Mouse (Mus musculus): ENCODE measurements around the gene Letm1.

Letm1 gene

GRCm38 (mm10) chr5:33782345-33782998 lies at the start of gene Letm1:
Letm1 (minus strand) TSS chr5:33782817.
- CTCF ChIA-PET = no interaction called here

GRCm38 (mm10) chr5:33830832-33831231 lies 48.2 kb upstream of the Letm1 start:
- CTCF ChIA-PET = no interaction called here

GRCm38 (mm10) chr5:33829958-33830357 lies 47.3 kb upstream of the Letm1 start:
- CTCF ChIA-PET = interaction anchor here (0.6 kb wide), 1 partner anchor 357 kb away, joined by 4 read pairs; no protein-coding TSS in a partner anchor

DNA sequence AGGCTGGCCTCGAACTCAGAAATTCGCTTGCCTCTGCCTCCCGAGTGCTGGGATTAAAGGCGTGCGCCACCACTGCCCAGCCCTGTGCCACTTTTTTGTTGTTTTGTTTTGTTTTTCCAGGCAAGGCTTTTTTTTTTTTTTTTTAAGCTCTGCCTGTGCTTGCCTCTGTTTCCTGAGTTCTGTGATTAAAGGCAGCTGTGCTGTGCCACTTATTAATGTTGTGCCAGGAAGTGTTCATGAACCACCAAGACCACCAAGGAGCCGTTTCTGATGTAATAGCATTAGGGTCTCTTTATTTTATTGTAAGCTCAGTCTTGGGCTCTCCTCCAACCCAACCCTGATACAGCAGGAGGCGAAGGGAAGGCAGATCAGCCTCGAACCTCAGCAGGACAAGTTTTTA lies 45.5 kb upstream of the Letm1 start:
- CTCF ChIA-PET = interaction anchor here (0.6 to 0.7 kb wide), 4 partner anchors 15 to 274 kb away, joined by 3 to 13 read pairs (median 3); no protein-coding TSS in a partner anchor

DNA sequence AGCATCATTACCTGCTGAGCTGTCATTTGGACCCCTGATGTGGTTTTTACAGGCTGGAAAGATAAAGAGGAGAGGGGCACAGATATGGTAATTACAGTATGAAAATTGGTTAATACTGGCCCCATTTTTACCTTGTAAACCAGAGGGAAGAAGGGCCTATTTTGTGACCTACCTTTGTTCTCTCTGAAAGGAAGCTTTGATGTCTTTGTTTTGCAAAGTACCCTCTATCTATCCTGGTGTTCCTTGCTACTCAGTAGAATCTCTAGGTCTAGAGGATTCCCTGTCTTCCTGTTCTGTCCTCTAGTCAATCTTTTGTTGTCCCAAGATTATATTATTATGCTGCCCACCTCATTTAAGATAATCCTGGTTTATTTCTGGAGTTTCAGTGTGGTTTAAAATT lies 43.4 kb upstream of the Letm1 start:
- CTCF ChIA-PET = no interaction called here

- CTCF ChIA-PET = no interaction called here
Measured at GRCm38 (mm10) chr5:33822456-33822855, 39.8 kb upstream of the Letm1 start.

GRCm38 (mm10) chr5:33821901-33822427 lies 39.3 kb upstream of the Letm1 start:
- CTCF ChIA-PET = no interaction called here

DNA sequence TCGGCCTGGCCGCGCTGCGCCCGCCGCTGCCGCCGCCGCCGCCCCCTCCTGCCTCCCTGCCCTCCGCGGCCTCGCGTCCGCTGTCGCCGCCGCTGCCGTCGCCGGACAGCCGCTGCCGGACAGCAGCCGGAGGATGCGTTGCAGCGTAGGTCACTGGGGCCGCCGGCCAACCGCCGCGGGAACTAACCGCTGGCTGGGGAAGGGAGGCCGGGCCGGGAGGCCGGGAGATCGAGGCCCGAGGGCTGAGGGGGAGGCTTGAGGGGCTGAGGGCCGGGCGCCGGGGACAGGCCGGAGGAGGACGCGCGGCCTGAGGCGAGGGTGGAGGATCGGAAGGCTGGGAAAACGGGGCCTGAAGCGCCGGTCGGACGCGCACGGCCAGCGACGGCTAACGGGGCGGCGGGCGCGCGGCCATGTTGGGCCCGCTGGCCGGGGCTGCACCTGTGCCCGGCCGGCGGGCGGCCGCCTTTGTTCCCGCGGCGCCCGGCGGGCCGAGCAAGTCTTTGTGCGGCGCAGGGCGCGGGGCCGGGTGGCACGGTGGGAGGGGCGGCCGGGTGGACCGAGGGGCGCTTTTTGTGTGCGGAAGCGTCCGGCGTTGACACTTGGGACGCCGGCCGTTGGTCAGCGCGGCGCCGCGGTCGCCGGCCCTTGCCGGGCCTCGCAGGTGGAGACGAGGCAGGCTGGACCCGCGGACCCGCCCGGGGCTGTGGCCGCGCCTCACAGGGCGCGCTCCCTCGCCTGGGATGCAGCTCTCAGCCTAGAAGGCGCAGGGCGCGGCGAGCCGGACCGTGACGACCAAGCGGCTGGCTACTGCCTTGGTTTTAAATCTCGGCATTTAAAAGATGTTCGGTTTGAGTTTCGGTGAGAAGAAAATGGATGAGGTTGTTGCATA lies 38.4 kb upstream of the Letm1 start:
- CTCF ChIA-PET = interaction anchor here (0.9 kb wide), 1 partner anchor 10 kb away, joined by 12 read pairs; no protein-coding TSS in a partner anchor

- CTCF ChIA-PET = interaction anchor here (0.9 kb wide), 1 partner anchor 9 kb away, joined by 12 read pairs; no protein-coding TSS in a partner anchor
Measured at GRCm38 (mm10) chr5:33819876-33820732, 37.5 kb upstream of the Letm1 start, which contains the start of gene Nsd2. Nsd2 (plus strand) TSS chr5:33820725.

GRCm38 (mm10) chr5:33819141-33819875 lies 36.7 kb upstream of the Letm1 start:
- CTCF ChIA-PET = no interaction called here

- CTCF ChIA-PET = interaction anchor here (0.5 kb wide), 1 partner anchor 14 kb away, joined by 3 read pairs; no protein-coding TSS in a partner anchor
Measured at GRCm38 (mm10) chr5:33818104-33818503, 35.5 kb upstream of the Letm1 start.

GRCm38 (mm10) chr5:33816008-33816725 lies 33.5 kb upstream of the Letm1 start:
- CTCF ChIA-PET = no interaction called here

DNA sequence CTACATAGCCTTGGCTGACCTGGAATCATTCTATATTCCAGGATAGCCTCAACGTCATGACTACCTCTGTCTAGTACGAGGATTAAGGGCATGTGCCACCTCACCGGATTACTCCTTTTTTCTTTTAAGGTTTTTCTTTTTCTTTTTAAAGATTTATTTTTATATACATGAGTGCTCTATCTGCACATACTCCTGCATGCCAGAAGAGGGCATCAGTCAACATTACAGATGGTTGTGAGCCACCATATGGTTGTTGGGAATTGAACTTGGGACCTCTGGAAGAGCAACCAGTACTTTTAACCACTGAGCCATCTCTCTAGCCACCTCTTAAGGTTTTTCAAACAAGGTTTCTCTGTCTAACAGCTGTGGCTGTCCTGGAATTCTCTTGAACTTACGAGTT lies 28.9 kb upstream of the Letm1 start:
- CTCF ChIA-PET = interaction anchor here (0.9 to 1.0 kb wide), 2 partner anchors 9 to 23 kb away, joined by 3 to 12 read pairs; partner anchors contain the start of gene Nsd2

- CTCF ChIA-PET = interaction anchor here (0.8 kb wide), 1 partner anchor 15 kb away, joined by 3 read pairs; no protein-coding TSS in a partner anchor
Measured at GRCm38 (mm10) chr5:33803337-33803736, 20.7 kb upstream of the Letm1 start.

DNA sequence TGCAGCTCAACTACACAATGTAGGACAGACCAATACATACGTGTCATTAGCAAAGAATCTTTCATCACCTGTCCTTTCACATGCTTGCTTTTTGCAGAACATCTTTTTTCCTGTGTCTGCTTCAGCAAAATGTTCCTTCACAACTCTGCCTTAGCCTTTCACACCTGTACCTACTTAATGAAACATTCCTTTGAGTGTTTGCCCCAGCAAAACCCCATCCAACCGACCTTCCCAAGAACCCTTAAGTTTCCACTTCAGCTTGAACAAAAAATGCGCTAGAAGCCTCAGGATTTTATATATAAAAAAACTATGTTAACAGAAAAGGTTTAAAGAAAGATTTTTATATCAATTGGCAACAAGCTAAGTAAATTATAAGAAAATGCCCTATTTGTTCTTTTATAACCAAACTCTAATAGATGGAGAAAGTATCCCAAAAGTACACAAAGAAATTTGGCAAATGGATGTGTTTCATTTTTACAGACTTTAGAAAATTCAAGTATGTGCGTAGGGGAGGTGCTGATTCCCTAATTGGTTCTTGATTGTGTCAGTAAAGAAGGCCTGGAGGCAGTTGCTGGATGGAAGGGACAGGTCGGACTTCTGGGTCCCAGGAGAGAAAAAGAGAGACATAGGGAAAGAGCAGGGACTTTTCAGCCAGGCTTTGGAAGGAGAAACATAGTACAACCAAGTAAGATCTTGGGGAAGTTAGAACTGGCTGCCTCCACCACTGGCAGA lies 9.5 kb upstream of the Letm1 start:
- CTCF ChIA-PET = no interaction called here

GRCm38 (mm10) chr5:33782999-33783390 lies 378 bp upstream of the Letm1 start:
- CTCF ChIA-PET = no interaction called here

GRCm38 (mm10) chr5:33781964-33782344 lies 663 bp downstream of the Letm1 start:
- CTCF ChIA-PET = no interaction called here

- CTCF ChIA-PET = no interaction called here
Measured at GRCm38 (mm10) chr5:33777195-33777594, 5.4 kb downstream of the Letm1 start.

- CTCF ChIA-PET = no interaction called here
Measured at GRCm38 (mm10) chr5:33743481-33743880, 39.1 kb downstream of the Letm1 start.

All from spleen, embryonic (tissue).